Mouse (Mus musculus): ENCODE measurements around the gene Mef2c. TPM values are rescaled to one million over a fixed set of nuclear protein-coding genes. Genes with fewer than 3 reads are reported as not detected.

The Mef2c gene
- polyA plus RNA-seq, 1 experiment from 2014 or later, result 33.4 TPM

- H3K27ac ChIP-seq (replicated peaks), result no peak overlapping the region
Observed at GRCm38 (mm10) chr13:83660722-83661121, 156.9 kb downstream of the Mef2c start.

GRCm38 (mm10) chr13:83661166-83661565 lies 157.3 kb downstream of the Mef2c start:
- Histone ChIP-seq H3K27ac (replicated peaks) (no peak overlapping the region), H3K9me3 (no peaks in the 10 kb centered on the region), H3K4me3 (peak overlapping the region; percentile 20; the same call in 1 of the 2 replicates), H3K4me1 (replicated peaks) (peaks cover 13% of the 10 kb centered on the region), H3K36me3 (no peaks in the 10 kb centered on the region), H3K9ac (no peak overlapping the region; the same call in 1 of the 2 replicates), H3K27me3 (no peaks in the 10 kb centered on the region), H3K4me2 (peak overlapping the region; percentile 47)
- ATAC-seq (ENCODE audit: low FRiP score, low read depth), result peak; percentile 21; the same call in 1 of the 2 replicates
- WGBS, result 45% methylated on average over 7 of the region's 7 CpGs

More at GRCm38 (mm10) chr13:83660722-83661121, 156.9 kb downstream of the Mef2c start:
- 39% methylated on average over 8 of the region's 8 CpGs for WGBS
- Histone ChIP-seq H3K4me3 (peak overlapping the region; percentile 20), H3K4me2 (peak overlapping the region; percentile 47), H3K9ac (no peak overlapping the region; the same call in 1 of the 2 replicates), H3K9me3 (no peaks in the 10 kb centered on the region), H3K36me3 (no peaks in the 10 kb centered on the region), H3K4me1 (replicated peaks) (peaks cover 15% of the 10 kb centered on the region), H3K27me3 (no peaks in the 10 kb centered on the region)
- peak; percentile 79 for ATAC-seq (ENCODE audit: low FRiP score, low read depth)

- Histone ChIP-seq H3K36me3 (no peaks in the 10 kb centered on the region), H3K4me3 (no peak overlapping the region), H3K4me2 (peak overlapping the region; percentile 27), H3K4me1 (replicated peaks) (peaks cover 12% of the 10 kb centered on the region), H3K9me3 (no peaks in the 10 kb centered on the region), H3K27me3 (no peaks in the 10 kb centered on the region), H3K27ac (replicated peaks) (no peak overlapping the region), H3K9ac (no peak overlapping the region)
- ATAC-seq (ENCODE audit: low FRiP score, low read depth), result peak; percentile 66
- WGBS, result 50% methylated on average over 14 of the region's 14 CpGs
Observed at GRCm38 (mm10) chr13:83662089-83662551, 158.3 kb downstream of the Mef2c start.

- Histone ChIP-seq H3K9me3 (no peaks in the 10 kb centered on the region), H3K9ac (no peak overlapping the region), H3K27ac (replicated peaks) (no peak overlapping the region), H3K4me3 (no peak overlapping the region), H3K4me2 (no peak overlapping the region), H3K27me3 (no peaks in the 10 kb centered on the region), H3K36me3 (no peaks in the 10 kb centered on the region), H3K4me1 (replicated peaks) (peaks cover 8% of the 10 kb centered on the region)
- 82% methylated on average over 7 of the region's 7 CpGs for WGBS
- ATAC-seq (ENCODE audit: low FRiP score, low read depth), result no peak
Observed at GRCm38 (mm10) chr13:83666179-83666578, 162.3 kb downstream of the Mef2c start.

- Histone ChIP-seq H3K4me1 (replicated peaks) (peaks cover 3% of the 10 kb centered on the region), H3K27ac (replicated peaks) (no peak overlapping the region), H3K27me3 (no peaks in the 10 kb centered on the region), H3K9me3 (no peaks in the 10 kb centered on the region), H3K9ac (no peak overlapping the region), H3K4me3 (no peak overlapping the region), H3K36me3 (no peaks in the 10 kb centered on the region), H3K4me2 (no peak overlapping the region)
- no peak for ATAC-seq (ENCODE audit: low FRiP score, low read depth)
- 88% methylated on average over 3 of the region's 3 CpGs for WGBS
Observed at GRCm38 (mm10) chr13:83667051-83667450, 163.2 kb downstream of the Mef2c start.

- H3K4me3 ChIP-seq, result no peak overlapping the region
- no peak overlapping the region for H3K27ac ChIP-seq (replicated peaks)
- H3K36me3 ChIP-seq, result no peaks in the 10 kb centered on the region
- 75% methylated on average over 2 of the region's 2 CpGs for WGBS
- no peak for ATAC-seq (ENCODE audit: low FRiP score, low read depth)
- H3K9ac ChIP-seq, result no peak overlapping the region
- no peak overlapping the region for H3K4me2 ChIP-seq
- H3K27me3 ChIP-seq, result no peaks in the 10 kb centered on the region
- no peaks in the 10 kb centered on the region for H3K9me3 ChIP-seq
- no peaks in the 10 kb centered on the region for H3K4me1 ChIP-seq (replicated peaks)
Observed at GRCm38 (mm10) chr13:83707611-83708010, 203.8 kb downstream of the Mef2c start.

- Histone ChIP-seq H3K4me3 (no peak overlapping the region), H3K27ac (replicated peaks) (no peak overlapping the region)
- 18% methylated on average over 5 of the region's 5 CpGs for WGBS
Observed at GRCm38 (mm10) chr13:83712778-83713380, 209.0 kb downstream of the Mef2c start.

GRCm38 (mm10) chr13:83713661-83714291 lies 209.9 kb downstream of the Mef2c start:
- ATAC-seq (ENCODE audit: low FRiP score, low read depth), result no peak
- H3K4me2 ChIP-seq, result peak overlapping the region; percentile 78
- no peaks in the 10 kb centered on the region for H3K27me3 ChIP-seq
- H3K27ac ChIP-seq (replicated peaks), result peak overlapping the region; percentile 98
- WGBS, result 5% methylated on average over 19 of the region's 19 CpGs
- no peaks in the 10 kb centered on the region for H3K9me3 ChIP-seq
- H3K4me3 ChIP-seq, result peak overlapping the region; percentile 77
- H3K9ac ChIP-seq, result peak overlapping the region; percentile 31; the same call in 1 of the 2 replicates
- no peaks in the 10 kb centered on the region for H3K36me3 ChIP-seq
- peaks cover 29% of the 10 kb centered on the region for H3K4me1 ChIP-seq (replicated peaks)

More at GRCm38 (mm10) chr13:83712778-83713380, 209.0 kb downstream of the Mef2c start:
- H3K27me3 ChIP-seq, result no peaks in the 10 kb centered on the region
- peak overlapping the region; percentile 78 for H3K4me2 ChIP-seq
- H3K4me1 ChIP-seq (replicated peaks), result peaks cover 23% of the 10 kb centered on the region; the same call in 1 of the 2 replicates
- H3K36me3 ChIP-seq, result no peaks in the 10 kb centered on the region
- ATAC-seq (ENCODE audit: low FRiP score, low read depth), result no peak
- H3K9me3 ChIP-seq, result no peaks in the 10 kb centered on the region
- no peak overlapping the region for H3K9ac ChIP-seq

GRCm38 (mm10) chr13:83714466-83715307 lies 210.9 kb downstream of the Mef2c start:
- H3K4me1 ChIP-seq (replicated peaks), result peaks cover 29% of the 10 kb centered on the region

GRCm38 (mm10) chr13:83715308-83715785 lies 211.5 kb downstream of the Mef2c start:
- H3K9ac ChIP-seq, result peak overlapping the region; percentile 66
- H3K4me1 ChIP-seq (replicated peaks), result peaks cover 29% of the 10 kb centered on the region
- WGBS, result 2% methylated on average over 14 of the region's 14 CpGs
- peak overlapping the region; percentile 77 for H3K4me3 ChIP-seq
- peak overlapping the region; percentile 98 for H3K27ac ChIP-seq (replicated peaks)
- no peak; the same call in none of the 2 replicates for ATAC-seq (ENCODE audit: low FRiP score, low read depth)
- no peaks in the 10 kb centered on the region for H3K27me3 ChIP-seq
- peak overlapping the region; percentile 78 for H3K4me2 ChIP-seq
- H3K9me3 ChIP-seq, result no peaks in the 10 kb centered on the region
- H3K36me3 ChIP-seq, result no peaks in the 10 kb centered on the region

More at GRCm38 (mm10) chr13:83714466-83715307, 210.9 kb downstream of the Mef2c start:
- Histone ChIP-seq H3K4me2 (peak overlapping the region; percentile 78), H3K36me3 (no peaks in the 10 kb centered on the region), H3K4me3 (peak overlapping the region; percentile 77), H3K27ac (replicated peaks) (peak overlapping the region; percentile 98), H3K27me3 (no peaks in the 10 kb centered on the region), H3K9ac (peak overlapping the region; percentile 66), H3K9me3 (no peaks in the 10 kb centered on the region)
- WGBS, result 2% methylated on average over 22 of the region's 22 CpGs
- ATAC-seq (ENCODE audit: low FRiP score, low read depth), result peak; percentile 90

- 4% methylated on average over 27 of the region's 27 CpGs for WGBS
Observed at GRCm38 (mm10) chr13:83715971-83716615, 212.3 kb downstream of the Mef2c start.

More at GRCm38 (mm10) chr13:83715971-83716615, 212.3 kb downstream of the Mef2c start:
- Histone ChIP-seq H3K9me3 (no peaks in the 10 kb centered on the region), H3K4me2 (peak overlapping the region; percentile 78), H3K4me3 (peak overlapping the region; percentile 77), H3K36me3 (no peaks in the 10 kb centered on the region), H3K27ac (replicated peaks) (peak overlapping the region; percentile 98), H3K9ac (peak overlapping the region; percentile 66), H3K4me1 (replicated peaks) (peaks cover 29% of the 10 kb centered on the region), H3K27me3 (no peaks in the 10 kb centered on the region)
- ATAC-seq (ENCODE audit: low FRiP score, low read depth), result no peak
